ENCODE assay signal across 9 mouse cellular contexts in the genomic region with DNA sequence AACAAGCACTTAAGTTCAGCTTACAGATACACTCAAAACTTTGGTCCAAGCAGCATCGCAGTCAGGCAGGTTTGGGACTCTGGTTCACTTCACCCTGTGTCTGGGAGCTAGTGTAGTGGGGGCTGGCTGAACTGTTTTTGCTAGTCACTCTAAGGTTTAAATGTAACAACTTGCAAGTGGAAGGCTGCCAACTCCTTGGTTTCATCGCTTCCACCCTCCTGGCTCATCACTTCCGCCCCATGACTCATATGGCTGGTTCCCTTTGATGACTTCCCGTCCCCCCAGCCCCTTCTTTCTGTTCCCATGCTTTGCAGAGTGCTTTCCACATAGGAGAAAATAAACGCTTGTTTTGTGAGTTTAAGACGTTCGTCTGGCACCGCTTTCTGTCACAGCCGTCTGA.
DNase-seq lines count a peak whose midpoint lies in the region; ATAC-seq and TF ChIP-seq lines count a peak whose summit lies in the region.
"Had no signal": no experiment of that assay in that cellular context is flagged by ENCODE, and none has a peak within 500 bp of the region (broad histone marks: within the 10 kb centered on the region; RNA-seq: fewer than 3 reads in every experiment).

No protein-coding gene starts in this region.

- H3K27me3 ChIP-seq in kidney, adult 2 months (replicated peaks; ENCODE audit: control insufficient read depth, insufficient read depth, low read length), result no peaks in the 10 kb centered on the region
- no peaks in the 10 kb centered on the region for H3K27me3 ChIP-seq in embryonic facial prominence, embryonic 15.5 days
- H3K27me3 ChIP-seq in lung, postnatal 0 days (replicated peaks; ENCODE audit: insufficient read depth, low read length), result no peaks in the 10 kb centered on the region
- no peaks in the 10 kb centered on the region for H3K27me3 ChIP-seq in midbrain, embryonic 11.5 days (ENCODE audit: control insufficient read depth, insufficient read depth, low read length)
- H3K27me3 ChIP-seq: limb, embryonic 13.5 days had no signal

- no peaks in the 10 kb centered on the region for H3K4me1 ChIP-seq in kidney, adult 2 months (ENCODE audit: control insufficient read depth, insufficient read depth, low read length)
- peaks cover 9% of the 10 kb centered on the region; the same call in 1 of the 2 replicates for H3K4me1 ChIP-seq in embryonic facial prominence, embryonic 15.5 days
- no peaks in the 10 kb centered on the region for H3K4me1 ChIP-seq in lung, postnatal 0 days (ENCODE audit: insufficient read depth, low read depth, low read length)
- H3K4me1 ChIP-seq in midbrain, embryonic 11.5 days (ENCODE audit: control insufficient read depth, insufficient read depth, low read length), result no peaks in the 10 kb centered on the region
- H3K4me1 ChIP-seq: limb, embryonic 13.5 days had no signal

- H3K27ac ChIP-seq in kidney, adult 2 months (ENCODE audit: insufficient read depth, low read depth, low read length), result no peak overlapping the region
- H3K27ac ChIP-seq in embryonic facial prominence, embryonic 15.5 days (replicated peaks), result peak overlapping the region; percentile 22; the same call in 1 of the 2 replicates
- H3K27ac ChIP-seq in lung, postnatal 0 days (ENCODE audit: low read length), result no peak overlapping the region
- H3K27ac ChIP-seq in midbrain, embryonic 11.5 days (ENCODE audit: low read depth, low read length), result no peak overlapping the region
- H3K27ac ChIP-seq: limb, embryonic 13.5 days had no signal

- peak; percentile 37; the same call in 1 of the 2 replicates for TF ChIP-seq EP300 in lung, postnatal 0 days (IDR thresholded peaks at IDR 0.05)

- no peak for TF ChIP-seq POLR2A in kidney, adult 2 months (IDR thresholded peaks at IDR 0.05; ENCODE audit: low read depth, low read length)

- H3K36me3 ChIP-seq in kidney, adult 2 months (ENCODE audit: control insufficient read depth, insufficient read depth, low read length), result no peaks in the 10 kb centered on the region
- no peaks in the 10 kb centered on the region for H3K36me3 ChIP-seq in embryonic facial prominence, embryonic 15.5 days
- no peaks in the 10 kb centered on the region for H3K36me3 ChIP-seq in lung, postnatal 0 days (ENCODE audit: insufficient read depth, low read length)
- H3K36me3 ChIP-seq in midbrain, embryonic 11.5 days (ENCODE audit: control insufficient read depth, insufficient read depth, low read length), result no peaks in the 10 kb centered on the region
- H3K36me3 ChIP-seq: limb, embryonic 13.5 days had no signal

- 49% methylated on average over 9 of the region's 9 CpGs for WGBS in kidney, adult 2 months
- 28% methylated on average over 9 of the region's 9 CpGs for WGBS in embryonic facial prominence, embryonic 15.5 days
- 32% methylated on average over 9 of the region's 9 CpGs for WGBS in lung, postnatal 0 days
- 84% methylated on average over 9 of the region's 9 CpGs for WGBS in midbrain, embryonic 11.5 days

- H3K4me2 ChIP-seq in embryonic facial prominence, embryonic 15.5 days (replicated peaks), result 0 out of 2 replicates have a peak overlapping the region, but pooled peaks have one; percentile 17
- H3K4me2 ChIP-seq in lung, postnatal 0 days (replicated peaks; ENCODE audit: low read depth, low read length), result no peak overlapping the region
- no peak overlapping the region for H3K4me2 ChIP-seq in midbrain, embryonic 11.5 days
- H3K4me2 ChIP-seq: limb, embryonic 13.5 days had no signal

- peak; percentile 3 for DNase-seq in kidney, adult 2 months
- DNase-seq in kidney, adult 8-10 months, result no peak
- DNase-seq in NIH3T3 (ENCODE audit: low read depth), result peak; percentile 21
- DNase-seq in lung, postnatal 0 days (ENCODE audit: low spot score), result peak; percentile 59
- no peak for DNase-seq in thymus, postnatal 4 days
- no peak for DNase-seq in layer of hippocampus, postnatal 14 days (ENCODE audit: low spot score in 2 of 2)
- DNase-seq in midbrain, embryonic 11.5 days (ENCODE audit: low spot score, missing footprints), result no peak

- no peak for TF ChIP-seq CTCF in kidney, adult 2 months (conservative IDR thresholded peaks at IDR 0.05; ENCODE audit: insufficient read depth, insufficient read length, low read depth, low read length)
- no peak for TF ChIP-seq CTCF in lung, postnatal 0 days (IDR thresholded peaks at IDR 0.05)

- ATAC-seq in embryonic facial prominence, embryonic 15.5 days (ENCODE audit: insufficient number of reproducible peaks, low FRiP score, low TSS enrichment, low read depth), result no peak
- ATAC-seq in lung, postnatal 0 days, result peak; percentile 70
- no peak for ATAC-seq in midbrain, embryonic 11.5 days (ENCODE audit: low FRiP score)

- no peak overlapping the region for H3K4me3 ChIP-seq in kidney, adult 2 months (ENCODE audit: insufficient read depth, low read depth, low read length)
- H3K4me3 ChIP-seq in embryonic facial prominence, embryonic 15.5 days (replicated peaks), result no peak overlapping the region
- H3K4me3 ChIP-seq in lung, postnatal 0 days (ENCODE audit: low read depth, low read length), result no peak overlapping the region
- no peak overlapping the region for H3K4me3 ChIP-seq in midbrain, embryonic 11.5 days (ENCODE audit: low read depth, low read length)
- H3K4me3 ChIP-seq: limb, embryonic 13.5 days had no signal

- H3K9ac ChIP-seq in embryonic facial prominence, embryonic 15.5 days, result no peak overlapping the region
- H3K9ac ChIP-seq in lung, postnatal 0 days (replicated peaks; ENCODE audit: low read depth), result no peak overlapping the region
- H3K9ac ChIP-seq in midbrain, embryonic 11.5 days (ENCODE audit: low read length), result no peak overlapping the region
- H3K9ac ChIP-seq: limb, embryonic 13.5 days had no signal

- H3K9me3 ChIP-seq in embryonic facial prominence, embryonic 15.5 days (replicated peaks), result no peaks in the 10 kb centered on the region
- no peaks in the 10 kb centered on the region for H3K9me3 ChIP-seq in lung, postnatal 0 days (ENCODE audit: low read length)
- no peaks in the 10 kb centered on the region for H3K9me3 ChIP-seq in midbrain, embryonic 11.5 days (ENCODE audit: control insufficient read depth, low read length)
- H3K9me3 ChIP-seq: limb, embryonic 13.5 days had no signal

Comparison
In these comparisons a context has a peak if more than half of its experiments do, and no peak if none do; other contexts are left out.
1. DNase-seq: peak in kidney, adult 2 months (single experiment), NIH3T3 (single experiment) and lung, postnatal 0 days (single experiment); none in kidney, adult 8-10 months (0 of 2), thymus, postnatal 4 days (single experiment), layer of hippocampus, postnatal 14 days (0 of 2) and midbrain, embryonic 11.5 days (single experiment).